ENCODE assay signal across 23 mouse cellular contexts in the genomic region with DNA sequence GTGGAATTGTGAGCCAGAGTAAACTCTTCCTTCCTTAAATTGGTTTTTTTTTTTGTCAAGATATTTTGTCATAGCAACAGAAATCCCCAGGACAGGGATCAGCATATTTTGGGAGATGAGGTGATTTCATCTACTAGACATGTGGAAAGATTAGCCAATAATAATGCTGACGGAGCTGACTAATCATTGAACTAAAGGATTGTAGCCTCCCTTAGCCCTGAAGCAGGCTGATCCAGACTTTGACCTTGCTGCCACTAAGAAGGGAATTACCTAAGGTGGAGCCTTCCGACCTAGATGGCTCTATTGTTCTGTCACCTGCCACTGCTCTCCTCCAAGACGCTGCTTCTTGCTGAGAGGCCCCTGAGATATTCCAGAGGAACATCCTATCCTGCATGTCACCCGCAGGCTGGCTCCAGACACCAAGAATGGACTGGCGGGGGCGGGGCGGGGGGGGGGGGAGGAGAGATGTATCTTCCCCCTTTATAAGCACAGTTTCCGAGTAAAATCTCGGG.
DNase-seq lines count a peak whose midpoint lies in the region; ATAC-seq lines count a peak whose summit lies in the region.
"Had no signal": no experiment of that assay in that cellular context is flagged by ENCODE, and none has a peak within 500 bp of the region (broad histone marks: within the 10 kb centered on the region; RNA-seq: fewer than 3 reads in every experiment).

No protein-coding gene starts in this region.

- no peak overlapping the region for H3K4me3 ChIP-seq in intestine, embryonic 14.5 days (ENCODE audit: low read depth, low read length)
- H3K4me3 ChIP-seq: embryonic facial prominence, embryonic 13.5 days; forebrain, embryonic 12.5 days; heart, embryonic 10.5 days; hindbrain, embryonic 12.5 days had no signal

- 73% methylated on average over 9 of the region's 9 CpGs for WGBS in intestine, embryonic 14.5 days

- H3K4me2 ChIP-seq in intestine, embryonic 14.5 days (ENCODE audit: low read length): no peak overlapping the region
- H3K4me2 ChIP-seq: embryonic facial prominence, embryonic 13.5 days; forebrain, embryonic 12.5 days; hindbrain, embryonic 12.5 days had no signal

- no peaks in the 10 kb centered on the region for H3K36me3 ChIP-seq in intestine, embryonic 14.5 days (ENCODE audit: control insufficient read depth, insufficient read depth, low read length)
- H3K36me3 ChIP-seq: embryonic facial prominence, embryonic 13.5 days; forebrain, embryonic 12.5 days; heart, embryonic 10.5 days; hindbrain, embryonic 12.5 days had no signal

- no peak overlapping the region for H3K27ac ChIP-seq in intestine, embryonic 14.5 days (ENCODE audit: low read depth)
- H3K27ac ChIP-seq: embryonic facial prominence, embryonic 13.5 days; forebrain, embryonic 12.5 days; heart, embryonic 10.5 days; hindbrain, embryonic 12.5 days; hindbrain, postnatal 0 days had no signal

- H3K4me1 ChIP-seq in intestine, embryonic 14.5 days (replicated peaks; ENCODE audit: control insufficient read depth, insufficient read depth, low read length): no peaks in the 10 kb centered on the region; the same call in 1 of the 2 replicates

- no peaks in the 10 kb centered on the region for H3K27me3 ChIP-seq in intestine, embryonic 14.5 days (replicated peaks; ENCODE audit: control insufficient read depth, insufficient read depth, low read length)
- H3K27me3 ChIP-seq: embryonic facial prominence, embryonic 13.5 days; forebrain, embryonic 12.5 days; hindbrain, embryonic 12.5 days; Patski had no signal

- H3K9me3 ChIP-seq in intestine, embryonic 14.5 days (ENCODE audit: control insufficient read depth, low read length): no peaks in the 10 kb centered on the region
- H3K9me3 ChIP-seq: embryonic facial prominence, embryonic 13.5 days; forebrain, embryonic 12.5 days; heart, embryonic 10.5 days; hindbrain, embryonic 12.5 days had no signal

- ATAC-seq in intestine, embryonic 14.5 days (replicated peaks; ENCODE audit: low FRiP score, low TSS enrichment, low read depth): peak; percentile 47
- ATAC-seq: forebrain, embryonic 16.5 days; hindbrain, postnatal 0 days; Patski had no signal

- H3K9ac ChIP-seq in intestine, embryonic 14.5 days (ENCODE audit: low read length): no peak overlapping the region
- H3K9ac ChIP-seq: embryonic facial prominence, embryonic 13.5 days; forebrain, embryonic 12.5 days; hindbrain, embryonic 12.5 days had no signal

- DNase-seq in kidney, postnatal 36 days: peak; percentile 19 to 40
- no peak for DNase-seq in kidney, adult 18-20 months
- peak; percentile 46 for DNase-seq in R1 (ENCODE audit: low read depth, low spot score)
- no peak for DNase-seq in intestine, embryonic 14.5 days (ENCODE audit: low spot score)
- DNase-seq in yolk sac, embryonic 10.5 days (ENCODE audit: low spot score): peak; percentile 66
- no peak for DNase-seq in cerebellum, adult 9-11 months
- no peak for DNase-seq in right cerebral cortex, postnatal 25 days
- DNase-seq: adrenal gland, adult 8-10 months; adrenal gland, postnatal 36 days; cerebellum, adult 11 months; cerebellum, adult 9-10 months; cerebellum, postnatal 36 days; gastrocnemius, postnatal 10 days; heart, adult 18-20 months; heart, postnatal 10 days; heart, postnatal 4 days had no signal

Comparison
In these comparisons a context has a peak if more than half of its experiments do, and no peak if none do; other contexts are left out.
1. DNase-seq: peak in kidney, postnatal 36 days (2 of 2), R1 (single experiment) and yolk sac, embryonic 10.5 days (single experiment); none in kidney, adult 18-20 months (single experiment), intestine, embryonic 14.5 days (single experiment), cerebellum, adult 9-11 months (single experiment) and right cerebral cortex, postnatal 25 days (single experiment).